In genomic region chr4:45342286-45343155, GRCm38 (mm10) we compare ENCODE assay signal across 8 mouse cellular contexts. TPM values are rescaled to one million over a fixed set of nuclear protein-coding genes. Genes with fewer than 3 reads are reported as not detected.
DNase-seq lines count a peak whose midpoint lies in the region; ATAC-seq and TF ChIP-seq lines count a peak whose summit lies in the region.

Gene Exosc3, minus strand, starts transcription at chr4:45342732.

- DNase-seq in right cerebral cortex, adult 18-20 months = peak; percentile 47
- no peak for DNase-seq in right cerebral cortex, postnatal 25 days
- peak; percentile 53 to 67 for DNase-seq in gastrocnemius, postnatal 4 days (ENCODE audit: low spot score in 2 of 2)
- peak; percentile 63 for DNase-seq in limb, embryonic 11.5 days (ENCODE audit: low spot score)
- peak; percentile 96 for DNase-seq in midbrain, embryonic 11.5 days (ENCODE audit: low spot score, missing footprints)

- peak within 1 kb of the TSS; percentile 99 for H3K27ac ChIP-seq in intestine, postnatal 0 days (ENCODE audit: low read depth, low read length)
- peak within 1 kb of the TSS; percentile 95 for H3K27ac ChIP-seq in limb, embryonic 11.5 days (replicated peaks; ENCODE audit: low read depth, low read length)
- peak within 1 kb of the TSS; percentile 83 for H3K27ac ChIP-seq in midbrain, embryonic 11.5 days (ENCODE audit: low read depth, low read length)
- peak within 1 kb of the TSS; percentile 98 for H3K27ac ChIP-seq in stomach, embryonic 16.5 days (ENCODE audit: low read length)

- no peaks in the 10 kb centered on the region for H3K9me3 ChIP-seq in intestine, postnatal 0 days (ENCODE audit: control insufficient read depth)
- H3K9me3 ChIP-seq in limb, embryonic 11.5 days (ENCODE audit: control insufficient read depth, low read length) = no peaks in the 10 kb centered on the region
- no peaks in the 10 kb centered on the region for H3K9me3 ChIP-seq in midbrain, embryonic 11.5 days (ENCODE audit: control insufficient read depth, low read length)
- H3K9me3 ChIP-seq in stomach, embryonic 16.5 days (replicated peaks; ENCODE audit: control insufficient read depth, low read length) = no peaks in the 10 kb centered on the region

- peak; percentile 31 for ATAC-seq in common myeloid progenitor, adult 5-6 weeks (replicated peaks; ENCODE audit: low read depth, poor library complexity, severe bottlenecking)
- peak; percentile 87 for ATAC-seq in intestine, postnatal 0 days
- peak; percentile 81 for ATAC-seq in limb, embryonic 11.5 days (ENCODE audit: insufficient number of reproducible peaks, low FRiP score, low TSS enrichment, low read depth)
- peak; percentile 86 for ATAC-seq in midbrain, embryonic 11.5 days (ENCODE audit: low FRiP score)
- peak; percentile 87 for ATAC-seq in stomach, embryonic 16.5 days (ENCODE audit: insufficient read depth, low FRiP score)

- H3K4me1 ChIP-seq in intestine, postnatal 0 days (replicated peaks; ENCODE audit: control insufficient read depth, insufficient read depth, low read length) = no peaks in the 10 kb centered on the region
- H3K4me1 ChIP-seq in limb, embryonic 11.5 days (ENCODE audit: control insufficient read depth, insufficient read depth, low read length) = peaks cover 15% of the 10 kb centered on the region
- H3K4me1 ChIP-seq in midbrain, embryonic 11.5 days (ENCODE audit: control insufficient read depth, insufficient read depth, low read length) = peaks cover 6% of the 10 kb centered on the region
- H3K4me1 ChIP-seq in stomach, embryonic 16.5 days (ENCODE audit: control insufficient read depth, insufficient read depth, low read length) = peaks cover 15% of the 10 kb centered on the region

- H3K4me3 ChIP-seq in intestine, postnatal 0 days (ENCODE audit: low read depth, low read length) = peak within 1 kb of the TSS; percentile 89
- peak within 1 kb of the TSS; percentile 88 for H3K4me3 ChIP-seq in limb, embryonic 11.5 days (ENCODE audit: low read depth, low read length)
- H3K4me3 ChIP-seq in midbrain, embryonic 11.5 days (ENCODE audit: low read depth, low read length) = peak within 1 kb of the TSS; percentile 94
- peak within 1 kb of the TSS; percentile 99 for H3K4me3 ChIP-seq in stomach, embryonic 16.5 days (replicated peaks; ENCODE audit: low read length)

- TF ChIP-seq CTCF in intestine, postnatal 0 days (IDR thresholded peaks at IDR 0.05; ENCODE audit: low read depth) = no peak

- WGBS in intestine, postnatal 0 days = under 1% methylated on average over 70 of the region's 76 CpGs
- WGBS in limb, embryonic 11.5 days = under 1% methylated on average over 75 of the region's 76 CpGs
- under 1% methylated on average over 68 of the region's 76 CpGs for WGBS in midbrain, embryonic 11.5 days
- WGBS in stomach, embryonic 16.5 days = under 1% methylated on average over 73 of the region's 76 CpGs

- H3K36me3 ChIP-seq in intestine, postnatal 0 days (ENCODE audit: control insufficient read depth, insufficient read depth) = no peaks in the 10 kb centered on the region
- no peaks in the 10 kb centered on the region; the same call in 1 of the 2 replicates for H3K36me3 ChIP-seq in limb, embryonic 11.5 days (ENCODE audit: control insufficient read depth, insufficient read depth, low read length)
- H3K36me3 ChIP-seq in midbrain, embryonic 11.5 days (ENCODE audit: control insufficient read depth, insufficient read depth, low read length) = no peaks in the 10 kb centered on the region
- no peaks in the 10 kb centered on the region; the same call in 1 of the 2 replicates for H3K36me3 ChIP-seq in stomach, embryonic 16.5 days (ENCODE audit: control insufficient read depth, insufficient read depth, low read length)

- no peaks in the 10 kb centered on the region for H3K27me3 ChIP-seq in intestine, postnatal 0 days (replicated peaks; ENCODE audit: control insufficient read depth, insufficient read depth, low read length)
- H3K27me3 ChIP-seq in limb, embryonic 11.5 days (ENCODE audit: control insufficient read depth, insufficient read depth, low read length) = no peaks in the 10 kb centered on the region
- H3K27me3 ChIP-seq in midbrain, embryonic 11.5 days (ENCODE audit: control insufficient read depth, insufficient read depth, low read length) = no peaks in the 10 kb centered on the region
- no peaks in the 10 kb centered on the region for H3K27me3 ChIP-seq in stomach, embryonic 16.5 days (ENCODE audit: control insufficient read depth, insufficient read depth, low read length)

- peak within 1 kb of the TSS; percentile 65 for H3K4me2 ChIP-seq in intestine, postnatal 0 days (replicated peaks; ENCODE audit: low read depth)
- H3K4me2 ChIP-seq in limb, embryonic 11.5 days (ENCODE audit: low read depth, severe bottlenecking) = peak within 1 kb of the TSS; percentile 65
- peak within 1 kb of the TSS; percentile 88 for H3K4me2 ChIP-seq in midbrain, embryonic 11.5 days
- peak within 1 kb of the TSS; percentile 84 for H3K4me2 ChIP-seq in stomach, embryonic 16.5 days (ENCODE audit: low read depth, low read length)

- peak within 1 kb of the TSS; percentile 96 for H3K9ac ChIP-seq in intestine, postnatal 0 days (ENCODE audit: low read depth, low read length)
- H3K9ac ChIP-seq in limb, embryonic 11.5 days (ENCODE audit: low read length) = peak within 1 kb of the TSS; percentile 92
- H3K9ac ChIP-seq in midbrain, embryonic 11.5 days (ENCODE audit: low read length) = peak within 1 kb of the TSS; percentile 89
- peak within 1 kb of the TSS; percentile 99 for H3K9ac ChIP-seq in stomach, embryonic 16.5 days (ENCODE audit: low read length)

RNA-seq across cellular contexts. Expression of gene Exosc3, which starts in this region (rescaled TPM):
- total RNA-seq in common myeloid progenitor, adult 5-6 weeks (2017) = 179 and 214 TPM in 2 replicates
- 10 to 100 TPM; 15.2 to 17.9 TPM for total RNA-seq in gastrocnemius, postnatal 4 days (2021)
- 43.4 and 45.4 TPM in 2 replicates for polyA plus RNA-seq in intestine, postnatal 0 days (2015; fragmentation: Nextera tagmentation; extraction: Ambion mirVana)
- polyA plus RNA-seq in limb, embryonic 11.5 days (2014; fragmentation: Nextera tagmentation; extraction: Ambion mirVana) = 105 and 111 TPM in 2 replicates
- 105 and 109 TPM in 2 replicates for polyA plus RNA-seq in midbrain, embryonic 11.5 days (2014; fragmentation: Nextera tagmentation; extraction: Ambion mirVana)
- polyA plus RNA-seq in stomach, embryonic 16.5 days (2015; fragmentation: Nextera tagmentation; extraction: Ambion mirVana) = 66.0 and 67.5 TPM in 2 replicates

Comparison
In these comparisons a context has a peak if more than half of its experiments do, and no peak if none do; other contexts are left out.
1. ATAC-seq: peak in every context shown above with its lines; median percentile 87 in intestine, postnatal 0 days; 87 in stomach, embryonic 16.5 days; 86 in midbrain, embryonic 11.5 days; 81 in limb, embryonic 11.5 days; 31 in common myeloid progenitor, adult 5-6 weeks.